Mouse (Mus musculus) left cerebral cortex, adult 9 months (tissue): ENCODE data around the gene Ube2j2.

Experiments used
- DNase-seq, 2 experiments: peaks; one replicate each; pipeline ENCODE4 v3.0.0; 2022; ENCODE audit warnings: low spot score in 2 of 2

The Ube2j2 gene

GRCm38 (mm10) chr4:155943534-155944249, at the start of gene Ube2j2:
TSS of gene Ube2j2 (plus strand) at chr4:155943831.
- DNase-seq = peak; percentile 88 to 98

- peak in 1 of 2 experiments; percentile 68 for DNase-seq
Observed at GRCm38 (mm10) chr4:155894311-155894881, 49.2 kb upstream of the Ube2j2 start.

GRCm38 (mm10) chr4:155895216-155895615, 48.4 kb upstream of the Ube2j2 start:
- peak in 1 of 2 experiments; percentile 81 for DNase-seq

- DNase-seq = no peak
Observed at GRCm38 (mm10) chr4:155895826-155896225, 47.8 kb upstream of the Ube2j2 start.

GRCm38 (mm10) chr4:155896461-155896860, 47.2 kb upstream of the Ube2j2 start:
- DNase-seq = no peak

GRCm38 (mm10) chr4:155898318-155898717, 45.3 kb upstream of the Ube2j2 start:
- DNase-seq = no peak

GRCm38 (mm10) chr4:155899355-155899754, 44.3 kb upstream of the Ube2j2 start:
- DNase-seq = no peak

GRCm38 (mm10) chr4:155901205-155901604, 42.4 kb upstream of the Ube2j2 start:
- no peak for DNase-seq

GRCm38 (mm10) chr4:155903246-155903645, 40.4 kb upstream of the Ube2j2 start:
- no peak for DNase-seq

- DNase-seq = peak in 1 of 2 experiments; percentile 16
Observed at GRCm38 (mm10) chr4:155904318-155905102, 39.1 kb upstream of the Ube2j2 start.

GRCm38 (mm10) chr4:155905634-155906033, 38.0 kb upstream of the Ube2j2 start:
- no peak for DNase-seq

- DNase-seq = no peak
Observed at GRCm38 (mm10) chr4:155906125-155906524, 37.5 kb upstream of the Ube2j2 start.

- no peak for DNase-seq
Observed at GRCm38 (mm10) chr4:155907003-155907402, 36.6 kb upstream of the Ube2j2 start.

GRCm38 (mm10) chr4:155908281-155908680, 35.4 kb upstream of the Ube2j2 start:
- DNase-seq = no peak

- DNase-seq = no peak
Observed at GRCm38 (mm10) chr4:155908751-155909150, 34.9 kb upstream of the Ube2j2 start.

- DNase-seq = no peak
Observed at GRCm38 (mm10) chr4:155932031-155932430, 11.6 kb upstream of the Ube2j2 start.

GRCm38 (mm10) chr4:155943049-155943452, 580 bp upstream of the Ube2j2 start:
- peak in 1 of 2 experiments; percentile 49 for DNase-seq

GRCm38 (mm10) chr4:155944271-155944670, 640 bp downstream of the Ube2j2 start:
- DNase-seq = no peak

- DNase-seq = no peak
Observed at GRCm38 (mm10) chr4:155947094-155947493, 3.5 kb downstream of the Ube2j2 start.

- DNase-seq = no peak
Observed at GRCm38 (mm10) chr4:155955491-155955890, 11.9 kb downstream of the Ube2j2 start.

GRCm38 (mm10) chr4:155959275-155959674, 15.6 kb downstream of the Ube2j2 start:
- DNase-seq = peak in 1 of 2 experiments; percentile 72

GRCm38 (mm10) chr4:155962167-155962971, 18.7 kb downstream of the Ube2j2 start, which contains the start of gene C1qtnf12:
TSS of gene C1qtnf12 (plus strand) at chr4:155962318.
- DNase-seq = peak in 1 of 2 experiments; percentile 31
